Comparison of ENCODE assay signal across 33 mouse cellular contexts in genomic region chr7:119745869-119746268, GRCm38 (mm10). TPM values are rescaled to one million over a fixed set of nuclear protein-coding genes. Genes with fewer than 3 reads are reported as not detected.
DNase-seq lines count a peak whose midpoint lies in the region; ATAC-seq and TF ChIP-seq lines count a peak whose summit lies in the region.
"Had no signal": no experiment of that assay in that cellular context is flagged by ENCODE, and none has a peak within 500 bp of the region (broad histone marks: within the 10 kb centered on the region; RNA-seq: fewer than 3 reads in every experiment).

No protein-coding gene starts in this region.

- no peak for ATAC-seq in liver, embryonic 12.5 days
- 0 out of 2 replicates have a peak, but pooled peaks have one; percentile 28 for ATAC-seq in kidney, embryonic 16.5 days (ENCODE audit: low FRiP score, low TSS enrichment)
- ATAC-seq: activated CD4-positive, CD25-positive, alpha-beta regulatory T cell, adult 4 months; CD4-positive, CD25-positive, alpha-beta regulatory T cell, adult 4 months; forebrain, embryonic 14.5 days; hindbrain, postnatal 0 days; intestine, embryonic 15.5 days; midbrain, embryonic 13.5 days had no signal

- H3K27me3 ChIP-seq in liver, adult 2 months (ENCODE audit: control insufficient read depth, insufficient read depth, low read length): no peaks in the 10 kb centered on the region
- no peaks in the 10 kb centered on the region; the same call in 1 of the 2 replicates for H3K27me3 ChIP-seq in liver, embryonic 12.5 days (replicated peaks)
- no peaks in the 10 kb centered on the region for H3K27me3 ChIP-seq in kidney, embryonic 16.5 days (ENCODE audit: insufficient read depth, low read length)
- H3K27me3 ChIP-seq: intestine, embryonic 15.5 days had no signal

- intact Hi-C loops in left cerebral cortex, adult 2 months (cut with DNase I): no loop called here

- H3K9ac ChIP-seq in liver, adult 2 months (ENCODE audit: low read depth, low read length): no peak overlapping the region
- no peak overlapping the region for H3K9ac ChIP-seq in liver, embryonic 12.5 days
- no peak overlapping the region for H3K9ac ChIP-seq in kidney, embryonic 16.5 days (replicated peaks; ENCODE audit: low read length)
- H3K9ac ChIP-seq: embryonic facial prominence, embryonic 12.5 days; hindbrain, embryonic 12.5 days; intestine, embryonic 15.5 days; liver, embryonic 14.5 days; midbrain, embryonic 13.5 days; neural tube, embryonic 13.5 days had no signal

- H3K4me1 ChIP-seq in liver, adult 2 months (ENCODE audit: control insufficient read depth, insufficient read depth, low read length): peaks cover 12% of the 10 kb centered on the region
- H3K4me1 ChIP-seq in liver, embryonic 12.5 days: peaks cover 5% of the 10 kb centered on the region
- 0 out of 2 replicates have a peak, but pooled peaks cover 4% of the 10 kb centered on the region for H3K4me1 ChIP-seq in kidney, embryonic 16.5 days (ENCODE audit: insufficient read depth, low read length)
- H3K4me1 ChIP-seq: embryonic facial prominence, embryonic 12.5 days; intestine, embryonic 15.5 days had no signal

- H3K9me3 ChIP-seq in liver, embryonic 12.5 days (replicated peaks): no peaks in the 10 kb centered on the region
- no peaks in the 10 kb centered on the region for H3K9me3 ChIP-seq in kidney, embryonic 16.5 days (ENCODE audit: low read length)
- H3K9me3 ChIP-seq: embryonic facial prominence, embryonic 12.5 days; hindbrain, embryonic 12.5 days; intestine, embryonic 15.5 days; midbrain, embryonic 13.5 days; neural tube, embryonic 13.5 days had no signal

- no peaks in the 10 kb centered on the region for H3K36me3 ChIP-seq in liver, adult 2 months (ENCODE audit: control insufficient read depth, insufficient read depth, low read length)
- H3K36me3 ChIP-seq in liver, embryonic 12.5 days: no peaks in the 10 kb centered on the region
- H3K36me3 ChIP-seq in kidney, embryonic 16.5 days (ENCODE audit: insufficient read depth, low read length): no peaks in the 10 kb centered on the region
- H3K36me3 ChIP-seq: embryonic facial prominence, embryonic 12.5 days; hindbrain, embryonic 12.5 days; intestine, embryonic 15.5 days; midbrain, embryonic 13.5 days; neural tube, embryonic 13.5 days had no signal

- H3K27ac ChIP-seq in liver, adult 2 months (replicated peaks; ENCODE audit: insufficient read depth, low read depth, low read length): peak overlapping the region; percentile 80
- no peak overlapping the region for H3K27ac ChIP-seq in liver, embryonic 12.5 days
- no peak overlapping the region for H3K27ac ChIP-seq in kidney, embryonic 16.5 days (ENCODE audit: low read length)
- no peak overlapping the region for H3K27ac ChIP-seq in left cerebral cortex, adult 2 months
- H3K27ac ChIP-seq: embryonic facial prominence, embryonic 12.5 days; hindbrain, embryonic 12.5 days; hindbrain, postnatal 0 days; intestine, embryonic 15.5 days; liver, embryonic 14.5 days; macrophage; midbrain, embryonic 13.5 days; neural tube, embryonic 13.5 days had no signal

- no peaks in the 10 kb centered on the region for H3K79me2 ChIP-seq in liver, adult 2 months (ENCODE audit: control insufficient read depth, insufficient read depth, low read length)

- no peak overlapping the region for H3K4me2 ChIP-seq in liver, embryonic 12.5 days
- H3K4me2 ChIP-seq in kidney, embryonic 16.5 days (replicated peaks; ENCODE audit: low read depth, low read length): no peak overlapping the region
- H3K4me2 ChIP-seq: embryonic facial prominence, embryonic 12.5 days; heart, embryonic 11.5 days; hindbrain, embryonic 12.5 days; intestine, embryonic 15.5 days; midbrain, embryonic 13.5 days; neural tube, embryonic 13.5 days had no signal

- WGBS in liver, adult 2 months: 21% methylated on average over 1 of the region's 1 CpGs
- WGBS in liver, embryonic 12.5 days (ENCODE audit: insufficient replicate concordance): 81% methylated on average over 1 of the region's 1 CpGs
- 68% methylated on average over 1 of the region's 1 CpGs for WGBS in kidney, embryonic 16.5 days

- DNase-seq in cerebellum, postnatal 10 days: peak; percentile 7 to 11
- no peak for DNase-seq in cerebellum, adult 18-20 months
- peak; percentile 95 for DNase-seq in liver, adult 2 months (ENCODE audit: extremely low read depth, low read depth, low spot score)
- no peak for DNase-seq in layer of hippocampus, postnatal 36 days
- DNase-seq in left cerebral cortex, adult 2 months (ENCODE audit: extremely low spot score in 1 of 2, low spot score in 2 of 2): no peak
- DNase-seq: cerebellum, adult 9-10 months; embryo, embryonic 11 days; gastrocnemius, postnatal 25 days; heart, adult 18-20 months; heart, postnatal 36 days; left cerebral cortex, postnatal 4 days; lung, adult 2 months; lung, postnatal 10 days; thymus, postnatal 14 days had no signal

- TF ChIP-seq CTCF in liver, adult 2 months (IDR thresholded peaks at IDR 0.05; ENCODE audit: low read depth, low read length): no peak
- TF ChIP-seq CTCF in left cerebral cortex, adult 2 months (IDR thresholded peaks at IDR 0.05): no peak

- TF ChIP-seq POLR2A in liver, adult 2 months (IDR thresholded peaks at IDR 0.05; ENCODE audit: extremely low read depth, insufficient read depth, low read length): no peak

- H3K4me3 ChIP-seq in liver, adult 2 months (ENCODE audit: insufficient read depth, low read depth, low read length): no peak overlapping the region
- no peak overlapping the region for H3K4me3 ChIP-seq in liver, embryonic 12.5 days
- H3K4me3 ChIP-seq in kidney, embryonic 16.5 days (ENCODE audit: low read length): no peak overlapping the region
- H3K4me3 ChIP-seq in left cerebral cortex, adult 2 months: no peak overlapping the region
- H3K4me3 ChIP-seq: embryonic facial prominence, embryonic 12.5 days; hindbrain, embryonic 12.5 days; intestine, embryonic 15.5 days; midbrain, embryonic 13.5 days; neural tube, embryonic 13.5 days had no signal

RNA-seq across cellular contexts. Expression of gene Acsm3, which starts 14.9 kb away (rescaled TPM):
- 212 and 304 TPM in 2 replicates for total RNA-seq in liver, adult 2 months (2014; rRNA removed)
- polyA plus RNA-seq in liver, adult 2 months (2012; rRNA removed): 49.8 and 66.9 TPM in 2 replicates
- 0.26 and 0.31 TPM in 2 replicates for polyA plus RNA-seq in liver, embryonic 12.5 days (2016; fragmentation: Nextera tagmentation; extraction: Ambion mirVana)
- polyA plus RNA-seq in kidney, embryonic 16.5 days (2015; fragmentation: Nextera tagmentation; extraction: Ambion mirVana): 0.92 and 1.1 TPM in 2 replicates
- total RNA-seq in layer of hippocampus, postnatal 36 days (2021): not detected
- not detected for total RNA-seq in left cerebral cortex, adult 2 months (2021)
- total RNA-seq: hindbrain, postnatal 0 days; layer of hippocampus, postnatal 10 days; left cerebral cortex, postnatal 4 days; megakaryocyte-erythroid progenitor cell, adult 5-6 weeks had no signal
- polyA plus RNA-seq: activated CD4-positive, CD25-positive, alpha-beta regulatory T cell, adult 4 months; forebrain, embryonic 14.5 days; macrophage had no signal

RNA-seq across cellular contexts. Expression of gene Thumpd1, which starts 25.3 kb away (rescaled TPM):
- 11.8 and 13.6 TPM in 2 replicates for total RNA-seq in liver, adult 2 months (2014; rRNA removed)
- polyA plus RNA-seq in liver, adult 2 months (2012; rRNA removed): 6.0 and 7.2 TPM in 2 replicates
- 51.4 and 52.8 TPM in 2 replicates for polyA plus RNA-seq in liver, embryonic 12.5 days (2016; fragmentation: Nextera tagmentation; extraction: Ambion mirVana)
- polyA plus RNA-seq in kidney, embryonic 16.5 days (2015; fragmentation: Nextera tagmentation; extraction: Ambion mirVana): 84.4 and 85.7 TPM in 2 replicates
- total RNA-seq in layer of hippocampus, postnatal 36 days (2021): 10 to 100 TPM; 45.4 to 48.2 TPM
- 10 to 100 TPM; 43.0 to 44.6 TPM for total RNA-seq in left cerebral cortex, adult 2 months (2021)

RNA-seq across cellular contexts. Expression of gene Rexo5, which starts 47.9 kb away (rescaled TPM):
- 4.8 and 5.4 TPM in 2 replicates for total RNA-seq in liver, adult 2 months (2014; rRNA removed)
- 1.0 and 1.9 TPM in 2 replicates for polyA plus RNA-seq in liver, adult 2 months (2012; rRNA removed)
- 13.6 and 14.0 TPM in 2 replicates for polyA plus RNA-seq in liver, embryonic 12.5 days (2016; fragmentation: Nextera tagmentation; extraction: Ambion mirVana)
- polyA plus RNA-seq in kidney, embryonic 16.5 days (2015; fragmentation: Nextera tagmentation; extraction: Ambion mirVana): 23.9 and 27.7 TPM in 2 replicates
- 1 to 10 TPM; 1.9 to 2.8 TPM for total RNA-seq in layer of hippocampus, postnatal 36 days (2021)
- 1 to 10 TPM in 1 of 2 experiments, under 1 TPM in 1; 0.47 to 1.9 TPM for total RNA-seq in left cerebral cortex, adult 2 months (2021)

RNA-seq across cellular contexts. Expression of gene Eri2, which starts 48.0 kb away (rescaled TPM):
- 3.6 and 4.5 TPM in 2 replicates for total RNA-seq in liver, adult 2 months (2014; rRNA removed)
- 0.61 and 0.80 TPM in 2 replicates for polyA plus RNA-seq in liver, adult 2 months (2012; rRNA removed)
- 16.6 and 16.9 TPM in 2 replicates for polyA plus RNA-seq in liver, embryonic 12.5 days (2016; fragmentation: Nextera tagmentation; extraction: Ambion mirVana)
- 26.2 and 26.5 TPM in 2 replicates for polyA plus RNA-seq in kidney, embryonic 16.5 days (2015; fragmentation: Nextera tagmentation; extraction: Ambion mirVana)
- 1 to 10 TPM; 7.7 to 8.1 TPM for total RNA-seq in layer of hippocampus, postnatal 36 days (2021)
- 1 to 10 TPM; 8.2 to 8.8 TPM for total RNA-seq in left cerebral cortex, adult 2 months (2021)

RNA-seq across cellular contexts. Expression of gene Acsm4, which starts 56.0 kb away (rescaled TPM):
- total RNA-seq in liver, adult 2 months (2014; rRNA removed): not detected in 2 replicates
- not detected in 2 replicates for polyA plus RNA-seq in liver, adult 2 months (2012; rRNA removed)
- not detected in 2 replicates for polyA plus RNA-seq in liver, embryonic 12.5 days (2016; fragmentation: Nextera tagmentation; extraction: Ambion mirVana)
- not detected in 2 replicates for polyA plus RNA-seq in kidney, embryonic 16.5 days (2015; fragmentation: Nextera tagmentation; extraction: Ambion mirVana)
- not detected for total RNA-seq in layer of hippocampus, postnatal 36 days (2021)
- not detected for total RNA-seq in left cerebral cortex, adult 2 months (2021)
- total RNA-seq: gastrocnemius, postnatal 25 days; heart, adult 18-20 months; heart, postnatal 36 days; hindbrain, postnatal 0 days; layer of hippocampus, postnatal 10 days; left cerebral cortex, postnatal 4 days; megakaryocyte-erythroid progenitor cell, adult 5-6 weeks had no signal
- polyA plus RNA-seq: activated CD4-positive, CD25-positive, alpha-beta regulatory T cell, adult 4 months; CD4-positive, CD25-positive, alpha-beta regulatory T cell, adult 4 months; forebrain, embryonic 14.5 days; heart, embryonic 11.5 days; heart, embryonic 16.5 days; hindbrain, embryonic 12.5 days; hindbrain, postnatal 0 days; intestine, embryonic 15.5 days; limb, embryonic 14.5 days; liver, embryonic 14.5 days; lung, adult 2 months; macrophage; midbrain, embryonic 13.5 days; neural tube, embryonic 13.5 days; urinary bladder, adult 2 months had no signal

Comparison
In these comparisons a context has a peak if more than half of its experiments do, and no peak if none do; other contexts are left out.
1. DNase-seq: peak in cerebellum, postnatal 10 days (2 of 2) and liver, adult 2 months (single experiment); none in cerebellum, adult 18-20 months (0 of 2), layer of hippocampus, postnatal 36 days (0 of 2) and left cerebral cortex, adult 2 months (0 of 2).
2. RNA of gene Acsm3, which starts 14.9 kb away (total RNA-seq): 212 to 304 TPM in liver, adult 2 months; not detected in layer of hippocampus, postnatal 36 days and not detected in left cerebral cortex, adult 2 months; every median in the first group is over 100 times any median in the second.